Mouse (Mus musculus) thymus, adult 2 months (tissue): Measurements from ENCODE around the gene Cutc. TPM values are rescaled to one million over a fixed set of nuclear protein-coding genes. Genes with fewer than 3 reads are reported as not detected.

ENCODE experiments used
- DNase-seq: peaks from one replicate; pipeline ENCODE4 v3.0.0; 2021
- H3K27ac ChIP-seq: fragments of 200-500 bp; 2 replicates; pipeline ENCODE4 v1.5.1; 2012; ENCODE audit warnings: low read length, control low read depth; ENCODE audit not compliant: control insufficient read depth, insufficient read depth
- H3K27me3 ChIP-seq: fragments of 200-500 bp; 2 replicates; pipeline ENCODE4 v1.6.1; 2012; ENCODE audit warnings: mild to moderate bottlenecking, low read length, moderate library complexity, mixed read lengths; ENCODE audit not compliant: control insufficient read depth, insufficient read depth
- H3K36me3 ChIP-seq: fragments of 200-500 bp; 2 replicates; pipeline ENCODE4 v1.6.1; 2012; ENCODE audit warnings: mild to moderate bottlenecking, low read length, moderate library complexity; ENCODE audit not compliant: control insufficient read depth, insufficient read depth
- H3K4me1 ChIP-seq: fragments of 200-500 bp; replicated peaks from 2 replicates; pipeline ENCODE4 v1.6.1; 2012; ENCODE audit warnings: low read length; ENCODE audit not compliant: control insufficient read depth, insufficient read depth
- H3K4me3 ChIP-seq: fragments of 200-500 bp; 2 replicates; pipeline ENCODE4 v1.5.1; 2012; ENCODE audit warnings: mild to moderate bottlenecking, low read length, control low read depth, moderate library complexity; ENCODE audit not compliant: control insufficient read depth, insufficient read depth
- CTCF ChIP-seq: fragments of 200-500 bp; IDR thresholded peaks from 2 replicates; pipeline ENCODE4 v1.5.1; 2012; ENCODE audit warnings: mild to moderate bottlenecking, control low read depth, low read length, moderate library complexity, borderline replicate concordance; ENCODE audit not compliant: control insufficient read depth, poor library complexity, insufficient read depth; ENCODE audit errors: extremely low read depth
- POLR2A ChIP-seq: fragments of 200-500 bp; IDR thresholded peaks from 2 replicates; pipeline ENCODE4 v1.6.1; 2012; ENCODE audit warnings: mild to moderate bottlenecking, low read length, control low read depth, moderate library complexity; ENCODE audit not compliant: control insufficient read depth, poor library complexity, insufficient read depth; ENCODE audit errors: extremely low read depth
- WGBS: fragments of 180-500 bp; shearing (Covaris S2); methylation state at CpG from one replicate; pipeline ENCODE4 v1.1.7; 2018; 5-methylcytosine and 5-hydroxymethylcytosine counted together
- polyA plus RNA-seq: library from polyadenylated mRNA; depleted of rRNA; stranded (reverse); fragments of >200 nt; gene quantifications from 2 replicates; pipeline ENCODE4 v1.2.3, GENCODE M21; 2012

Gene Cutc
- polyA plus RNA-seq, 1 experiment, result 5.4 TPM

GRCm38 (mm10) chr19:43726510-43727146 is 26.2 kb upstream of the Cutc start:
- H3K27ac ChIP-seq, result no peak overlapping the region
- H3K27me3 ChIP-seq, result no peaks in the 10 kb centered on the region
- peaks cover 52% of the 10 kb centered on the region for H3K4me1 ChIP-seq
- H3K4me3 ChIP-seq, result no peak overlapping the region
- peaks cover 18% of the 10 kb centered on the region; the same call in 1 of the 2 replicates for H3K36me3 ChIP-seq
- no peak for DNase-seq
- no peak for TF ChIP-seq CTCF
- no peak for TF ChIP-seq POLR2A
- whole genome bisulfite sequencing, result 90% methylated on average over 15 of the region's 15 CpGs

DNA sequence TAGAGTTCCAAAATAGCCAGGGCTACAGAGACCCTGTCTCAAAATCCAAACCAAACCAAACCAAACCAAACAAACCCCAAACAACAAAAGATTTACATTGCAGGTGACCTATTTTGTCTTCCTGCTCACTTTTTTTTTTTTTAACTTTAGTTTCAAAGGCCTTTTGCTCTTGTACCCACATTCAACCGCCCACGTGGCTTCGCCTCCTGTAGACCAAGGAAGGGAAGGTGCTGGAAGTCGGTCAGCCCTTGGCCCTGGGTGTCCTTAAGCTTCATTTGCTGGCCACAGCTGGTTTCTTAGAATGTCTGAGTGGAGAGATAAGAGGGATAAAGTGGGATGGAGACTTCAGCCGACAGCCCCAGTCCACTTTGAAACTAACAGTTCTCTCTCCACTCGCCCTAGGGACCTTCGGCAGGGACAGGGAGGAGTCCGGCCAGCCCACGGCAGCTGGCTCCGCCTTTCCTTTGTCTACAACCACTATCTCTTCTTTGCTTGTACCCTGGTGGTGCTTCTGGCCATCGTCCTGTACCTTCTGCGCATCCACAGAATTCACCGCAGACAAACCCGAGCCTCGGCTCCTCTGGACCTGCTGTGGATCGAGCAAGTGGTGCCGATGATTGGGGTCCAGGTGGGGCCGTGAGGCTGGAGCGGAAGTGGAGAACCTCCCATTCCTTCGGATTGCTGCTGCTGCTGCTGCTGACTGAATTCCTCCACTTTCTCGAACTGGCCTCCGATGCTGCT is 23.3 kb upstream of the Cutc start:
- Histone ChIP-seq H3K27ac (peak overlapping the region; percentile 92), H3K4me1 (peaks cover 31% of the 10 kb centered on the region), H3K4me3 (no peak overlapping the region), H3K27me3 (no peaks in the 10 kb centered on the region), H3K36me3 (peaks cover 18% of the 10 kb centered on the region)
- WGBS, result 84% methylated on average over 22 of the region's 22 CpGs
- TF ChIP-seq POLR2A (no peak), CTCF (no peak)
- DNase-seq, result peak; percentile 42

GRCm38 (mm10) chr19:43730037-43730428 is 22.8 kb upstream of the Cutc start:
- H3K4me3 ChIP-seq, result no peak overlapping the region

GRCm38 (mm10) chr19:43731157-43731556 is 21.6 kb upstream of the Cutc start:
- H3K27me3 ChIP-seq, result no peaks in the 10 kb centered on the region
- no peak overlapping the region for H3K4me3 ChIP-seq
- TF ChIP-seq CTCF (no peak), POLR2A (no peak)
- no peak overlapping the region for H3K27ac ChIP-seq
- peaks cover 31% of the 10 kb centered on the region for H3K4me1 ChIP-seq
- peaks cover 21% of the 10 kb centered on the region for H3K36me3 ChIP-seq
- DNase-seq, result no peak
- 94% methylated on average over 7 of the region's 7 CpGs for WGBS

More at GRCm38 (mm10) chr19:43730037-43730428, 22.8 kb upstream of the Cutc start:
- H3K4me1 ChIP-seq, result peaks cover 31% of the 10 kb centered on the region
- H3K36me3 ChIP-seq, result peaks cover 18% of the 10 kb centered on the region
- peak overlapping the region; percentile 84; the same call in 1 of the 2 replicates for H3K27ac ChIP-seq
- 87% methylated on average over 8 of the region's 8 CpGs for WGBS
- TF ChIP-seq CTCF (no peak), POLR2A (no peak)
- H3K27me3 ChIP-seq, result no peaks in the 10 kb centered on the region
- DNase-seq, result no peak

DNA sequence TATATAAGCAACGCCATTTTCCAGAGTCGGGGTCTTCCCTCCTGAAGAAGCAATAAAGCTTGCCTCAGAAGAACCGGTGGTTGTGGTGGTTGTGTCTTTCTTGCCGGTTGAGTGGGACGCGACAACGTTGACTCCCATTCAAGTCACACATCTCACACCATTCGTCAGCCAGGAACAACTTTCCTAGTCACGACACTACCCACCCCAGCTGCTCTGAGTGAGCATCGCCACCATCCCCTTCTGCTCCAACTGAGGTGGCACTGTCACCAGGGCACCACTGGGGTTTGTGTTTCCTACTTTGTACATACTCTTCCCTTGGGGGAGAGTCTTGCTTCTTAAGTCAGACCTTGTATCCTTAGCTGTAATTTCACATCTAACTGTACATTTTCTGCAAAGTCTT is 14.4 kb upstream of the Cutc start:
- WGBS, result 97% methylated on average over 10 of the region's 10 CpGs
- DNase-seq, result no peak
- Histone ChIP-seq H3K36me3 (peaks cover 62% of the 10 kb centered on the region), H3K27ac (no peak overlapping the region), H3K4me1 (no peaks in the 10 kb centered on the region), H3K4me3 (no peak overlapping the region), H3K27me3 (no peaks in the 10 kb centered on the region)
- no peak for TF ChIP-seq POLR2A
- no peak for TF ChIP-seq CTCF

- no peak for DNase-seq
- TF ChIP-seq POLR2A (no peak), CTCF (no peak)
- Histone ChIP-seq H3K4me3 (no peak overlapping the region), H3K36me3 (peaks cover 76% of the 10 kb centered on the region), H3K27ac (no peak overlapping the region), H3K4me1 (no peaks in the 10 kb centered on the region), H3K27me3 (no peaks in the 10 kb centered on the region)
- WGBS, result 95% methylated on average over 7 of the region's 7 CpGs
These were observed 9.4 kb upstream of the Cutc start for GRCm38 (mm10) chr19:43743401-43743800.

DNA sequence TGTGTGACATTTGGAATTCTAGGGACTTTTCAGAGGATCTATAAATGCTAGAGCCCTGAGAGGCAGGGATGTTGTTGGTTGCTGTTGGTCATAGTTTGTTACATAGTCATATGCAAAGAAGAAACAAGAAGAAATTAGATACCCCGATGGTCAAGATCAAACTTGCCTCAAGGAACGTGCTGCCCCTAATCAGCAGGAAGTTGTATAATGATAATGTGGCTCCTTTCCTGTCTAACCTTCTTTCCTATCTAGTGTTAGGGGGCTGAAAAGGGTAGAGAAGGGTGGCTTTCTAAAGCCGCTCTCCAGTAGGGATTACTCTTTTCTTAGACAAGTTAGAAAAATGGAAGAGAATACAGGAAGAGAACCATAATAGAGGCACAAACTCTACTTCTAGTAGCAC is 7.1 kb upstream of the Cutc start:
- Histone ChIP-seq H3K27ac (no peak overlapping the region), H3K4me3 (no peak overlapping the region), H3K27me3 (no peaks in the 10 kb centered on the region), H3K4me1 (no peaks in the 10 kb centered on the region), H3K36me3 (peaks cover 63% of the 10 kb centered on the region)
- WGBS, result 93% methylated on average over 3 of the region's 3 CpGs
- no peak for DNase-seq
- no peak for TF ChIP-seq CTCF
- TF ChIP-seq POLR2A, result no peak
